Mouse (Mus musculus) monocyte, adult 59 days (primary cell): ENCODE measurements around the gene Gm44. TPM values are rescaled to one million over a fixed set of nuclear protein-coding genes. Genes with fewer than 3 reads are reported as not detected.

Source experiments
- total RNA-seq, 2 experiments: library from RNA; stranded (reverse); gene quantifications; one replicate each; pipeline ENCODE4 v1.2.4; 2023

Gm44 gene
- total RNA-seq, result not detected

DNA sequence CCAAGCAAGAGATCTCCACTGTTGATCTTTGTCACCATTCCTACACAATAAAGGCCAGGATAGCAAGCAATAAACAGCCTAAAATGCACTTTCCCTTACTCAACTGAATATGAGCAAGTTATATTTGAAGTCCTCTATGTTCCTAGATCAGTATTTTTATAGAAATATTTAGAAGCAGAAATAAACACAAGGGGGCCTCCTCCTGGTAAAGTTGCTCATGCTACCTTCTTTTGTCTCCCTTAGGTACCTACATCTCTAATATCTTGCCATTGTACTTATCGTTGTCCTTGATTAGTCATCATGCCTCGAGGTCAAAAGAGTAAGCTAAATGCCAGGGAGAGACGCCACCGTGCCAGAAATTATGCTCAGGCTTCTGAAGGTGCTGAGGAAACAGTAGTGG is at the start of gene Gm44:
Gene Gm44 (plus strand): TSS at position 301 of the 400 bp plus-strand sequence.

